In genomic region chr12:82374020-82374419, GRCm38 (mm10) we compare ENCODE assay signal across 12 mouse cellular contexts.
DNase-seq lines count a peak whose midpoint lies in the region; ATAC-seq and TF ChIP-seq lines count a peak whose summit lies in the region.
"Had no signal": no experiment of that assay in that cellular context is flagged by ENCODE, and none has a peak within 500 bp of the region (broad histone marks: within the 10 kb centered on the region; RNA-seq: fewer than 3 reads in every experiment).

No protein-coding gene starts in this region.

- TF ChIP-seq EP300 in heart, adult 2 months (IDR thresholded peaks at IDR 0.05; ENCODE audit: insufficient read depth, low read depth, low read length), result no peak

- intact Hi-C loops in heart, adult 2 months (cut with DNase I), result loop anchor here (10.0 kb wide), 1 partner anchor 61 kb away; no protein-coding TSS in a partner anchor
- intact Hi-C loops in left cerebral cortex, adult 2 months (cut with DNase I), result no loop called here

- no peaks in the 10 kb centered on the region for H3K9me3 ChIP-seq in intestine, embryonic 16.5 days (ENCODE audit: control insufficient read depth, low read length)

- H3K4me2 ChIP-seq in intestine, embryonic 16.5 days (ENCODE audit: low read depth, low read length), result no peak overlapping the region

- no peak for TF ChIP-seq POLR2A in heart, adult 2 months (IDR thresholded peaks at IDR 0.05; ENCODE audit: insufficient read depth, low read depth, low read length)

- no peak for DNase-seq in heart, adult 2 months
- no peak for DNase-seq in heart, adult 8-10 months (ENCODE audit: low spot score)
- DNase-seq in left cerebral cortex, adult 2 months (ENCODE audit: extremely low spot score in 1 of 2, low spot score in 2 of 2), result no peak
- no peak for DNase-seq in left cerebral cortex, adult 8-10 months (ENCODE audit: low spot score in 2 of 2)
- DNase-seq in brain, adult 2 months (ENCODE audit: low read depth, low spot score), result peak; percentile 79
- DNase-seq in embryo, embryonic 9.5 days (ENCODE audit: extremely low spot score), result no peak
- no peak for DNase-seq in spleen, postnatal 36 days (ENCODE audit: low spot score in 2 of 2)
- DNase-seq: cerebellum, adult 11-12 months; thymus, adult 2 months had no signal

- no peak for TF ChIP-seq CTCF in heart, adult 2 months (IDR thresholded peaks at IDR 0.05)
- no peak for TF ChIP-seq CTCF in left cerebral cortex, adult 2 months (IDR thresholded peaks at IDR 0.05)

- H3K4me3 ChIP-seq in heart, adult 2 months, result no peak overlapping the region
- H3K4me3 ChIP-seq in left cerebral cortex, adult 2 months, result no peak overlapping the region
- no peak overlapping the region for H3K4me3 ChIP-seq in intestine, embryonic 16.5 days (ENCODE audit: low read length)

- H3K9ac ChIP-seq in heart, adult 2 months (ENCODE audit: low read depth, low read length), result no peak overlapping the region
- H3K9ac ChIP-seq in intestine, embryonic 16.5 days (ENCODE audit: low read depth, low read length), result no peak overlapping the region

- ATAC-seq in intestine, embryonic 16.5 days, result no peak
- ATAC-seq: activated CD4-positive, CD25-positive, alpha-beta regulatory T cell, adult 4 months had no signal

- H3K4me1 ChIP-seq in heart, adult 2 months (ENCODE audit: control insufficient read depth, insufficient read depth, low read length), result no peaks in the 10 kb centered on the region
- H3K4me1 ChIP-seq in intestine, embryonic 16.5 days (ENCODE audit: control insufficient read depth, insufficient read depth, low read length), result peaks cover 6% of the 10 kb centered on the region

- H3K36me3 ChIP-seq in heart, adult 2 months (ENCODE audit: control insufficient read depth, insufficient read depth, low read length), result peaks cover 2% of the 10 kb centered on the region
- H3K36me3 ChIP-seq in intestine, embryonic 16.5 days (ENCODE audit: control insufficient read depth, insufficient read depth, low read length), result no peaks in the 10 kb centered on the region

- H3K27ac ChIP-seq in heart, adult 2 months, result peak overlapping the region; percentile 6; the same call in 1 of the 2 replicates
- peak overlapping the region; percentile 26; the same call in 1 of the 2 replicates for H3K27ac ChIP-seq in left cerebral cortex, adult 2 months
- H3K27ac ChIP-seq in intestine, embryonic 16.5 days (ENCODE audit: low read length), result peak overlapping the region; percentile 45
- H3K27ac ChIP-seq: macrophage had no signal

- H3K27me3 ChIP-seq in heart, adult 2 months (ENCODE audit: control insufficient read depth, insufficient read depth, low read length), result no peaks in the 10 kb centered on the region
- H3K27me3 ChIP-seq in intestine, embryonic 16.5 days (replicated peaks; ENCODE audit: control insufficient read depth, insufficient read depth, low read length), result no peaks in the 10 kb centered on the region

- H3K79me2 ChIP-seq in heart, adult 2 months (replicated peaks; ENCODE audit: control insufficient read depth, insufficient read depth, low read length), result 0 out of 2 replicates have a peak, but pooled peaks cover 2% of the 10 kb centered on the region
